Mouse (Mus musculus) WW6 (cell line): Measurements from ENCODE around the gene Snn.
"Not testable (repeated sequence)": the region's sequence is repeated elsewhere in the genome, so short reads cannot be mapped to it uniquely, and the experiment has no call there.

Experiments
- DNase-seq: peaks from one replicate; pipeline ENCODE4 v3.0.0-alpha.2; 2013; ENCODE audit warnings: low read depth, low spot score

The Snn gene

DNA sequence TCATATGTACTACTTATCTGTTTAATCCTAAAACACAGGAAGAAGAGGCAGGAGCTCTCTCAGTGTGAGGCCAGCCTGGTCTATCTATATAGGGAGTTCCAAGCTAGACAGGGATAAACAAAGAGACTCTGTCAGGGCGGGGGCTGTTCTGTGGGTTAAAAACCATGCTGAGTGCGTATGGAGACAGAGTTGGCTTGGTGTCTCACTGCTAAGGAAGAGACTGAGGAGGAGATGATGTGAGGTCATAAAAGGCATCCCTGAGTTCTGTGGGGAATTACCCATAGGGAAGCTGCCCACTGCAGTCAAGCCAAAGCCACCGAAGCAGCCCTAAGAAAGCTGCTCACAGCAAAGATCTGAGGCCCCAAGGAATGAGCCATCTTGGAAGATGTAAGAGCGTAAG, at the start of gene Snn:
Snn (plus strand) TSS at position 301 of the 400 bp plus-strand sequence.
- DNase-seq: no peak

DNA sequence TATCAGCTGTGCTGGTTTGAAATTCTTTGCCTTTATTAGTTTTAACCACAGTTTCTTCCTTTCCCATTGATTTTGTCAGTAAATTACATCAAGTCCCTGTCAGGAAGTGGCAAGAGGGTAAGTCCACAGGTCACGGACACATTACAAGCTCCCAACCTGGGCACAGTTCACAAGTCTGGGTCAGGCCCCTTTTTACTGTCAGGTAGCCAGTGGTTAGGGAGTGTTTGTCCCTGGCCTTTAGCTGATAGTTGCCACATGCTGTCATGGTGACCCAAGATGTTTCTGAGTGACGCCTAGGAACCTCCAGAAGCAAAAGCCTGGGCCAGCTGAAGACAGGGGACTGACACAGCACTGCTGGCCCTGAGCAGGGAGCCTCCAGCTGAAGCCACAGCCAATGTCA, 49.5 kb upstream of the Snn start:
- no peak for DNase-seq

DNA sequence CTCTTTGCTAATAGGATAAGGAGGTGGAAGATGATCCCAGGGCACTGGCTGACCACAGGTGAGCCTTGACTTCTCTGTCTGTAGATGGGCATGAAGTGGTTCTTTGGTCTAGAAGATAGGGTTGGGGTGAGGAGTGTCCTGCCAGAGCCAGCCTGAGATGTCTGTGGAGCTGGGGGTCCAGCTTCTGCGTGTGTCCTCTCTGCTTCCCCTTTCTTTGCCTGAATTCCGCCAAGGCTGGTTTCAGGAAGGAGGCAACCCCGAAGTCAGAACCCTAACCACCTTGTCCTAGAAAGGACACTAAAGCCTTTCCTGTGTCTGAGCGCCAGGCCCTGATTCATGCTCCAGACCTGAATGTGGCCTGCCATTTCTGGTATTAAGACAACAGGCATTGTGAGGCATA, 48.8 kb upstream of the Snn start:
- DNase-seq: no peak

DNA sequence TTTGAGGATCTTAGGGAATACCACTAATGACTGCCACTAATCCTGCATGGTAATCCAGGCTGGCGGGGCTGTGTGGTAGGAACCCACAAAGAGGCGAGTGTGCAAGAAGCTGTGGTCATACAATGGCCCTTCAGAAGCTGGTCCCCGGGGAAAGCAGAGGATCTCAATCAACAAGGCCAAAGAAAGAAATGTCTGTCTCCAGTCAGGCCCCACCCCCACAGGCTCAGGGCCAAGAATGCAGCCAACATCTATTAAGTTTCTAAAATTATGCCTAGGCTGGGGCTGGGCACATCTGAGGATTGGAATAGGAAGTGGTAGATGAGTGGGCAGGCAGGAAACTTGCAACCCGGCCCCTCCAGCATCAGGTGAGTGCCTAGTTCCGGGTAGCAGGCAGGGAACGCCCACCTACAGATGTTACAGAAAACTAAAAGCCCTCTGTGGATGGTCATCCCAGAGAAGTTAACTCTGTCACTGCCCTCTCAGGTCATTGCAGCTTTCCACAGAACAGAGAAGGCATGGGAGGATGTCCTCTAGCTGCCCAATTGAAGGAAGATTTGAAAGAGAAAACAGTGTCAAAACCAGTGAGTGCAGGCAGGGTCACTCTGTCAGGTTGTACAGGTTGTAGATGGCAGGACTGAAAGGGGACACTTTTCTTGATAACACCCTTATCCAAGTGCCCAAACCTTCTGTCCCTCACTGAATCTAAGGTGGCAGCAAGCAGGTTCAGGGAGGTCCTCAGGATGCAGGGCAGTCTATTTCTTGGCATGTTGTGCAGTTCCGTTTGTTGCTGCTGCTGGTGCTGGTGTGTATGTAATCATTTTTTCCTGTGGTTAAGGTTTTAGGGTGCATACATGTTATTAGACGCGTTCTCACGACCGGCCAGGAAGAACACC, 47.9 kb upstream of the Snn start:
- no peak for DNase-seq

DNA sequence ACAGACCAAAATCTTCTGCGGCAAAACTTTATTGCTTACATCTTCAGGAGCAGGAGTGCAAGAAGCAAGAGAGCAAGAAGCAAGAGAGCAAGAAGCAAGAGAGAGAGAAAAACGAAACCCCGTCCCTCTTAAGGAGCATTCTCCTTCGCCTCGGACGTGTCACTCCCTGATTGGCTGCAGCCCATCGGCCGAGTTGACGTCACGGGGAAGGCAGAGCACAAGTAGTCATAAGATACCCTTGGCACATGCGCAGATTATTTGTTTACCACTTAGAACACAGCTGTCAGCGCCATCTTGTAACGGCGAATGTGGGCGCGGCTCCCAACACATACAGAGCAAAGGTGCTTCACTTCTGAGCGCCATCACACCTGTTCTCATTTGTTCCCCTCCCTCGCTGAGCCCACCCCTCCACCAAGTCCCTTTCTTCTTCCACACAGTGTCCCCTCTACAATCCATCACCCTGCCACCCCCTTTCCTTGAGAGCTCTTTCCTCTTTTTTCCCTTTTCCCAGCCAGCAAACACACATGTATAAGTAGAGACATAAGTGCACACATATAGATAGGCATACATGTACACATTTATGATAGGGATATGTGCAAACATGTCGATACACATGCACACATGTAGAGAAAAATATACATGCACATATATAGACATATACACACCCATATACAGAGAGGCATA, 47.1 kb upstream of the Snn start:
- DNase-seq: not testable (repeated sequence)

DNA sequence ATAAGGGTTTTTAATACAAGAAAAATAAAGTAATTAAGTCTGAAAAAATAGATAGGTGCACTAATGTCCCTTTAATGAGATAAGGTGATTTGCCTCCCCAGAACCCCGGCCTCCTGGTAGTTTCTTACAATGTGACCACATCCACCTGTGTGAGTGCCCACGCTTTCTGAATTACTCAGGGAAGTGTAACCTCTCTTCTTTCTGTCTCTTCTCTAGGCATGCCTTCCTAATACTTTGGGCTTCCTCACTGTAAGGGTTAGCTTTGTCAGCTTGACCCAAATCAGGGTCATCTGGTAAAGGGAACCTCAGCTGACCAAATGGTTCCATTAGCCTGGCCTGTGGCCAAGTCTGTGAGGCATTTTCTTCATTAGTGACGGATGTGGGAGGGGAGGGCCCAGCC, 46.3 kb upstream of the Snn start:
- DNase-seq: no peak

DNA sequence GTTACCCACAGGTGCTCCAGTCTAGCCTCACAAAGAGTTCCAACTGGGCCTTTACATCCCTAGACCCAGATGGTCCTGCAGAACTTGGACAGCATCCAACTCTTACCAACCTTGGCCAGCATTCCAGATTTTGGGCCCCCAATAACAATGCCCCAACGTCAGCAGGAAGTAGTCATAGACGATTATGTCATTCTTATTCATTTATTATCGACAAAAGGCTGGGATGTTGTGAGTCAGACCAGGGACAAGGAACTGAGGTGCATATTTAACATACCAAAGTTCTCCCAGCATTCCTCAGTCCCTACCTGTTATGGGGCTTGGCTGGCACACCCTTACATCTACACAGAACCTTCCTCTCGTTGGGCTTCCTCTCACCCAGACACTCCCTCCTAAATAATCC, 44.4 kb upstream of the Snn start:
- DNase-seq: no peak

DNA sequence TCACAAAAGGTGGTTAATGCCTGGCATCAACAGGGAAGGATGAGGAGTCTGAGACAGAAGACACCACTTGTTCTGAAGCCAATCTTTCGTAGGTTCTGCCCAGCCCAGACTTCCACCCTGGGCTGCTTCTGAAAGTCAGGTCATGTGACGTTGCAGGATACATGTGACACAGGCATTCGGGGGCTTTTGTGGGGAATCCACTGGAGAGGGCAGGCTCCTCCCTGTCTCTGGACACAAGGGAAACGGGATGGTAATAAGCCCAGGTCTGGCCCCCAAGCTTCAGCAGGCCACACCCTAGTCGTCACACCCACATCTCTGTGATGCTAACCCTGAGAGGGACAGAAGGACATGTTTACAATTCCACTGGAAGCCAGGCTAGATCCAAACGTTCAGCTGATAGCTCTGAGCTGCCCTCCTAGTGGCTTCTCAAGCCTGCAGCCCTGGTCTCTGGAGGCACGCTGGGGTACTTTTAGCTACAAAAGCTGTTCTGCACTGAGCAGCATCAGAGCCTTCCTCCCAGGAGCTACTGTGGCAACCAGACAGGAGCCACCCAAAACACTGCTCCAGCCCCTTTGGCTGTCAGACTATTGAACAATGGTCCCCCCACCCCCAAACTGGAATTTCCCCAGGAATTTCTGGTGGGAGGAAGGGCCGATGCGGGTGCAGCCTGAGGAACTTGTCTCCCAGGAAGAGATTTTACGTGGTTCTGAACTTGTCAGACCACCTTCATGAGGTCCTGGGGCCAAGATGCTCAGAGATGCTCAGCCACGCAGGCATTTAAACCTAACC, 42.7 kb upstream of the Snn start:
- DNase-seq: no peak

DNA sequence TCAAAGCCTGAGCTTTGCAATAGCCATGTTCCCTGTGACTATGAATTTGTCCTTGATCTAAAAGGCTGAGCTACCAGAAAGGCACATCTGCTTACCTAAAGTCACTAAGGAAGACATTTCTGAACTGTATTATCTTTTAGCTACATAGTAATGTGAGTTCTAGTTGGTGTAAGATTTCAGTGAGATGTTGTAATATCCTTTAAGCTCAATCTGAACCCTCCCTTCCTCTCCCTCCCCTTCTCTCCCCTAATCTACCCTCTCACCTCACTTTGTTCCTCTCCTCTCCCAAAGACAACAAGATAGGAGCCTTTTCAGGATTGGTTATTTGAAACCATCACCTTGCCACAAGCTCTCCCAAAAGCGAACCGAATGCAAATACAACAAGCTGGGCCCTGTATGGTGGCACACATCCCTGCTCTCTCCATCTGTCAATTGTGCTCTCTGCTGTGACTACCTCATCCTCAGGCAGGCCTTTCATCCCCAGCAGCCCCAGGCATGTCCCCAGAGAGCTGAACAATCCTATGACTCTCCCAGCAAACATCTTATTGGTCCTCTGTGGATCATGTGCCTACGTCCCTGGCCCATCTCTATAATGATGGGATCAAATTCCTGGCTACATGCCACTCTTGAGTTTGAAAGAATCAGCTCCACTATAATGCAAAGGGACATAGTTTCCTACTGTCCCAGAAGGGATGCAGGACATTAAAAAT, 39.2 kb upstream of the Snn start:
- DNase-seq: no peak

DNA sequence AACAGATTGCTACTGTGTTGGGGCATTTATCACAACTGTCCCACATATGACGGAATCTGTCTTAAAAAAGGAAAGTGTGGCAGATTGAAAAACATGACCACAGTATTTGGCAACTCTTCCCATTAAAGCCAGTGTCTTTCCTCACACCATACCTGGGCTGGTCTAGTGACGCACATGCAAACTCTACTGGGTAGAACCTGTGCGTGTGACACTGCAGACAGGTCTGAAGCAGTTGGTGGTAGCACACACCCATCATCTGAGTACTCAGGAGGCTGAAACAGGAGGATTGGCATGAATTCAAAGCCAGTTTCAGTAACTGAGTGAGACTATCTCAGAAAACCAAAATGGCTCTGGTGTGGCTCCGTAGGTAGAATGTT, 38.6 kb upstream of the Snn start:
- no peak for DNase-seq

DNA sequence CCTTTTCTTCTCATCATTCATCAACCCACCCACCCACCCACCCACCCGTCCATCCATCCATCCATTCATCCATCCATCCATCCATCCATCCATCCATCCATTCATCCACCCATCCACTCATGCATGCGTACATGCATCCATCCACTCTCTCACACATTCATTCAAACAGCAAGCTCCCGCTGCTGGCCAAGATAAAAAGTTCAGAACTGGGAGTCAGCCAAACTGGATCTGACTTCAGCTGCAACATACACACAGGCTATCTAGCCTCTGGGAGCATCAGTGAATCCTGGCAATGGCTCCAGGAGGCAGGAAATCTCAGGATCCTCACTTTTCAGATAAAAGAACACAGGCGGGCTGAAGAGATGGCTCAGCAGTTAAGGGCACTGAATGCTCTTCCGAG, 37.1 kb upstream of the Snn start:
- DNase-seq: no peak

DNA sequence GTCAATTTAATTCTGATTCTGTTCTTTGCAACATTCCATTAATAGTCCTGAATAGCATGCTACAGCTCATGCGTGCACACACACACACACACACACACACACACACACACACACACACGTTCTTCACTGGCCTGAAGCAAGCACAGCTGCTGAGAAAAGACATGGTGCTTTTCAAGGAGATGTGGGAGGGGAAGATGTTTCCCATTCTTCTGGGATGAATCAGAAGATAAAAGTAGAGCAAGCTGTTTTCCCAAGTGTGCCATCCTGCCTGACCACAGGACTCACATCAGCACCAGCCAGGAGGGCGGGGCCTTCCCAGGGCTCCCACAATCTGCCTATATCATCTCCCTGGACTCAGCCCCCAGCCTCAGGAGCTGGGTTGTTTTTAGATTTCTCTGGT, 35.9 kb upstream of the Snn start:
- DNase-seq: no peak

DNA sequence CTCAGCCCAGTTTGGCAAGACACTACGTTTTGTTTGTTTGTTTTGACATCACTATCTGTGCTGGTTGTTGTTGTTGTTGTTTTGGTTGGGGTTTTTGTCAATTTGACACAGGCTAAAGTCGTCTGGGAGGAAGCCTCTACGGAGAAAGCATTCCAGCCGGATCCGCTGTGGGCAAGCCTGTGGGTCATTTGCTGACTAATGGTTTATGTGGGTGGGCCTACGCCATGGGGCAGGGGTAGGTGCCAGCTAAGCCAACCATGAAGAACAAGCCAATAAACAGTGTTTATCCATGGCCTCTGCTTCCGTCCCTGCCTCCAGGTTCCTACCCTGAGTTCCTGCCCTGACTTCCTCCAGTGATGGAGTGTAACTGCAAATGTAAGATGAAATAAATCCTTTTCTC, 32.5 kb upstream of the Snn start:
- DNase-seq: no peak

DNA sequence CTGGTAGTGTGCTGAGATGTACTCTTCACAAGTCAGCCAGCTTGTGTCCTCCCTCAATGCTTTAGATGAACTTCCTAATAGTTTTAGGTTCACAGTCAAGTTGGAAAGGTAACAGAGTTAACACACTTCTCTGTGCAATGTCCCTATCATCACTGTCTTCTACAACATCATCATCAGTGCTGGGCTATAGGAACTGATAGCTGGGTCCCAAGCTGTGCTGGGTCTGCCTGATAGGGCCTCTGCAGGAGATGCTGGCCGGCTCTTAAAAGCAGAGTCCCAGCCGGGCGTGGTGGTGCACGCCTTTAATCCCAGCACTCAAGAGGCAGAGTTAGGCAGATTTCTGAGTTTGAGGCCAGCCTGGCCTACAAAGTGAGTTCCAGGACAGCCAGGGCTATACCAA, 29.9 kb upstream of the Snn start:
- DNase-seq: no peak

DNA sequence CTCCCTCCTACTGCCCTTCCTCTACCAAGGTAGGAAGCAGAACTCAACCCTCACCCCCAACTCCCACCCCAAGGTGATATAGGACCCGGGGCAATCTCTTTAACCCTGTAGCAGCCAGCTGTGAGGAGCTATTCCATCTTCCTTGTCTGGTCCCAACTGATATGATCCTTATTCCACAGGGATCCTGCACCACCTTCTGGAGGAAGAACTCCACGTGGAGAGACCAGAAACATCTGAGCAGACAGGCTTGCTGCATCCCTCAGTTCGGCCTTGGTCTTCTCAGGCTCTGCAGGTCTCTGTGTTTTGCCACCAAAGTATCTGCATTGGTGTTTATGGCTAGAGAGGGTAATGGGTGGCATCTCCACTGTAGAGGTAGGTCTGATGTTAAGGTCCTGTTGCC, 29.4 kb upstream of the Snn start:
- no peak for DNase-seq

DNA sequence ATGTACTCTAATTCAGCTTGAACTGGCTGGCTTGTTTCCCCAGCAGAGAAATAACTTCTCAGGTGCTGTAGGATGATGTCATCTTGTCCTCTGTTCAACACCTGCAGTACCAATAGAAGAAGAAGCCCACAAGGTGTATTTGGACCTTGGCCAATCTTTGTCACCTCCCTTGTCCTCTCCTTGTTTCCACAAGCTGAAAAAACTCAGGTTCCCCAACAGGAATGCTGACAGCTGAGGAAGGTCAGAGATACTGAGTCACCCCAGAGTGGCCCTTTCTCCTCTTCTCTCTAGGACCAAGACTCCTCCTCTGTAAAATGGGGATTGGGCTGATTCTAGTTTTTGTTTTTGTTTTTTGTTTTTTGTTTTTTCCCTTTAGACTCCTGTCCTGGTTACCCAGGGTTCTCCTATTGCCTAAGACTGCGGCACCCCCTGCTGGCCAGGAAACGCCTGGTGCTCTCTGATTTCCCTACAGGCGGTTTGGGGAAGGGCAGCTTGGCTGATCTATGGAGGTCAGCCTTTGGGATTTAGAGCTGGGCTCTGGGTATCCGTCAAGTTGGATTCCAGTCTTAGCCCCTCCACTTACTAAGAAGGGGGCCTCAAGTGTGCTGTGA, 26.4 kb upstream of the Snn start:
- peak; percentile 54 for DNase-seq

DNA sequence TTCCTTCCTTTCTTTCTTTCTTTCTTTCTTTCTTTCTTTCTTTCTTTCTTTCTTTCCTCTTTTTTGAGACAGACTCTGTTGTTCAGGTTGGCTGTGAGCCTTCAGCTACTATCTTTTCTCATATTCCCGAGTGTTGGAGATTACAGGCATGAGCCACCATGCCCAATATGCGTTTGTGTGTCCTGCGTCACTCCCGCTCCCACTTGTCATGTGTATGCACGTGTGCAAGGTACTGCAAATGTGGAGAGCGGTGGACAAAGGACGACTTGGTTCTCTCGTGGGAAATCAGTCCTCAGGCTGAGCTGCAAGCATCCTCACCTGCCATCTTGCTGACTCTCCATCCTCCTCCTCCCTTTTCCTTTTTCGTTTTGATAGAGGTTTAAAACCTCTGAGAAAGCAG, 25.5 kb upstream of the Snn start:
- no peak for DNase-seq

DNA sequence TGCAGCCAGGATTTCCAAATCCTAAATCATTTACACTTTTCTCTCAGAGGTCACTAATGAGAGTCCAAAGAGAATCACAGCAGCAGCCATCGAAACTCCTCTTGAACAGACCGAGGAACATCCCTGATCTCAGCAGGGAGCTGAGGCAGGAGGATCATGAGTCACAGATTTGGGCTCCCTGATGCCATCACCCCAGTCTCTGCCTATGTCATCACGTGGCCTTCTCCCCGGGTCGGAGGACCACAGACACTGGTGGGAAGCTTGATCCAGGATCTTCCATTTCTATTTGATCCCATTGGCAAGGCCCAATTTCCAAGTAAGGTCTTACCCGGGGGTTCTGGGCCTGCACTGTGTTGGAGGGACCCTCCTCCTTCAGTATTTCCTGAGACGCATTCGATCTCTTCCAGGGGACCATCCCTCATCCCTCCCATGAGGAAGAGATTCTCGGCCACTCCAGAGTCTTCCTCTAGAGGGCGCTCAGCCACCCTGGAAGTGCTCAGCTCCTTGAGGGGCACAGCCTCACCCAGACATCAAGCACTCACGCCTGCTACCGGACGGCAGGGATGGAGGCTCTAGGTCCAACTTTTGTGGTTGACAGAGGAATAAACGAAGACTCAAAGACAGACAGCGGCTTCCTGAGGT, 24.8 kb upstream of the Snn start:
- DNase-seq: peak; percentile 71

DNA sequence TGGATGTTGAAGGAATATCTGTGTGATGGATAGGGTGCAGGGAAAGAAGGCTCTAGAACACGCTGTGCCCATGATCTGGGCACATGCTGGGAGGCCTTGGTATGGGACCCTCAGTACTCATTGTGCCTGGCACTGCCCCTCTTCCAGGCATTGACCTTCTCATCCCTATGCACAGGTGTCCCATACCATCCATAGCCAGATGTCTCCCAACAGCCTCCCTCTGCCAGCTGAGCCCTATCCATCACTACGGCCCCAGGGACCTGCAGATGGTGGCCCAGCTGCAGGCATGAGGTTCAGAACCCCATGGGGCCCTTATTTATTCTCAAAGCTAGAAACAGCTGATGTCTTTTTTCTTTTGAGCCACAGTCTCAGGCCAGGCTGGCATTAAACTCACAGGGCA, 20.1 kb upstream of the Snn start:
- no peak for DNase-seq

DNA sequence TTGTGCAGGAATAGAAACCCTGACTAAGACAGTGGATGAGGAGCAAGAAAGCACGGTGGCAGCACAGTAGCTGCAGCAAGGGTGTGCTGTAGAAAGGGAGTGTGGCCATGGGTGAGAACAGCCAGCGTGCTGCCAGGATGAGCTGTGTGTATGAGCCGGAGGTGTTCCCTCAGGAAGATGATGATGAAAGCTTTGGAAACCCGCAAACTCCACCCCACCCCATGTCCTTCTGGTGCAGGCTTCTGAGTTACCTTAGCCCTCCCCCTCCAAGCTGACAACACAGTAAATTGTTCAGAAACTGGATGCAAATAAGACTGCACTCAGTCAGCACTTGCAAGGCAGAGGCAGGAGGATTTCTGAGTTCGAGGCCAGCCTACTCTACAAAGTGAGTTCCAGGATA, 17.5 kb upstream of the Snn start:
- no peak for DNase-seq

DNA sequence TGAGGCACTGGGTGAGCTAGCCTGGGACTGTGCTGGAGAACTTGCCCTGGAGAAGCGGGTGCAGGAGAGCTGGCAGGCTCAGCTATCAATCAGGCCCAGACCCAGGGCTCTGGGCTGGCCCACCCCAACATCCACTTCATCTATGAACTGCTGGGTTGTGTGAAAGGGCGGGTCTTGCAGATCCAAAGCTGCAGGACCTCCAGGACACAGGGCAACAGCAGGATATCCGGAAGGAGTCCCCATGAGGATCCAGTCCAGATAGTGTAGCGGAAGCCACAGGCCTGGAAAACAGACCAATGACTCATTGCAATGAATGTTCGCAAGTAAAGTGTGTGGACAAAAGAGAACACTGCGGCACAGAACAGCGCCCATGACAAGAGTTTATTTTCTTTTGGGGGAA, 14.3 kb upstream of the Snn start:
- DNase-seq: no peak
